Mouse (Mus musculus) heart, postnatal 0 days (tissue): ENCODE results near the gene Ptpn5.

Experiments used
- CTCF ChIP-seq: IDR thresholded peaks from 2 replicates; pipeline ENCODE4 v1.5.1; 2016; ENCODE audit warnings: antibody characterized with exemption, control low read depth, low read depth
- EP300 ChIP-seq: IDR thresholded peaks from 2 replicates; pipeline ENCODE4 v1.6.1; 2016; ENCODE audit warnings: antibody characterized with exemption, low read depth

DNA sequence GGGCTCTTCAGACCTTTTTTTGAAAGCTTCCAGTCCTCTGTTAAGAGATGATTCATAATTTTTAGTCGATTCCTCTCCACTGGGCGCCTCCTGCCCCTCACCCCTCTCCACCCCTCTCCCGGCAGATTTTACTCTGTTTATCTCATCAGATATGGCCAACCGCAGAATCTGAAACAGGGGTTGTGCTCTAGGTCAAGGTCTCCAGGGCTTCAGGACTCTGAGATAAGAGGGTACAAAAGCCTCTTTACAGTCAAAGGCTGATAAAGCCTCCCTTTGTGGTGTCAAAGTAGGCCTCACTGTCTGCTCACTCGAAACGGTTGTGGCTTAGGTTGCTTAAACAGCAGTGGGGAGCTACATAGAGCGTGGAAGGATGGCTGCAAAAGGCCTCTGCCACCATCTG lies 74.1 kb downstream of the Ptpn5 start:
- TF ChIP-seq CTCF, result no peak
- TF ChIP-seq EP300, result no peak
